21 mouse cellular contexts compared by ENCODE assay signal in the genomic region with DNA sequence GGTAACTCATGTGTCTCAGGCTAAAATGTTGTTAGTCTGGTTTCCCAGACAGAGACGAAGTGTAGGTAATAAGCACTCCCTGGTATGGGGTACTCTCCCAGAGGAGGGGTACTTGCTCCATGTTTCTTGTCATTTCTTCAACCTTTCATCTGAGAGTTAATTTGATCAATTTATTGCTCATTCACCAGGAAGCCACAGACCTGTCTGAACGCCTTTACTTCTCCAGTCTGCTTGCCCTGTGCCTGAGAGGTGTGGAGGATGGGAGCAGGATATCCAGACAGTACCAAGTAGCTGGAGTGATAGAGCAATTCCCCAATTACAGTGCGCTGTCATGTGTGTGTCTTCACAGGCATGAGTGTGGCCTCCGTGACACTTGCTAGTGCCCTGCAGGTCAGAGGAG. TPM values are rescaled to one million over a fixed set of nuclear protein-coding genes. Genes with fewer than 3 reads are reported as not detected.
"Had no signal": no experiment of that assay in that cellular context is flagged by ENCODE, and none has a peak within 500 bp of the region (broad histone marks: within the 10 kb centered on the region; RNA-seq: fewer than 3 reads in every experiment).

No protein-coding gene starts in this region.

- H3K4me2 ChIP-seq: neural tube, embryonic 13.5 days; neural tube, embryonic 15.5 days; stomach, embryonic 15.5 days had no signal

- H3K9me3 ChIP-seq: neural tube, embryonic 13.5 days; neural tube, embryonic 15.5 days; stomach, embryonic 15.5 days had no signal

- H3K4me3 ChIP-seq: neural tube, embryonic 13.5 days; neural tube, embryonic 15.5 days; stomach, embryonic 15.5 days had no signal

- H3K36me3 ChIP-seq: neural tube, embryonic 13.5 days; neural tube, embryonic 15.5 days; stomach, embryonic 15.5 days had no signal

- DNase-seq: retina, postnatal 1 day; right cerebral cortex, adult 18-20 months; right cerebral cortex, postnatal 14 days; right cerebral cortex, postnatal 25 days; right cerebral cortex, postnatal 4 days; spleen, adult 18-20 months; thymus, adult 18-20 months; thymus, adult 2 months; thymus, postnatal 14 days; thymus, postnatal 25 days; thymus, postnatal 36 days; thymus, postnatal 4 days had no signal

- H3K9ac ChIP-seq: neural tube, embryonic 13.5 days; neural tube, embryonic 15.5 days; stomach, embryonic 15.5 days had no signal

- H3K4me1 ChIP-seq: neural tube, embryonic 15.5 days; stomach, embryonic 15.5 days had no signal

- H3K27ac ChIP-seq: neural tube, embryonic 13.5 days; neural tube, embryonic 15.5 days; stomach, embryonic 15.5 days; stomach, postnatal 0 days had no signal

- H3K27me3 ChIP-seq: neural tube, embryonic 13.5 days; neural tube, embryonic 15.5 days; stomach, embryonic 15.5 days had no signal

RNA-seq across cellular contexts. Expression of a gene that starts 23.7 kb away (rescaled TPM):
- total RNA-seq: neutrophil, adult 5-6 weeks had no signal
- polyA plus RNA-seq: neural tube, embryonic 13.5 days; neural tube, embryonic 15.5 days; small intestine, adult 2 months; spleen, adult 2 months; stomach, embryonic 16.5 days; stomach, postnatal 0 days; thymus, postnatal 0 days had no signal
